Mouse (Mus musculus) hindbrain, embryonic 14.5 days (tissue): ENCODE measurements around the gene Atp8b4. TPM values are rescaled to one million over a fixed set of nuclear protein-coding genes. Genes with fewer than 3 reads are reported as not detected.
"Not testable (repeated sequence)": the region's sequence is repeated elsewhere in the genome, so short reads cannot be mapped to it uniquely, and the experiment has no call there.

ENCODE experiments used
- ATAC-seq: fragments of 200-750 bp; cut with Nextera tagmentation; 2 replicates; pipeline ENCODE4 v1.8.0; 2017; ENCODE audit warnings: moderate number of reproducible peaks, mild to moderate bottlenecking, moderate TSS enrichment, moderate library complexity; ENCODE audit not compliant: low FRiP score
- DNase-seq: peaks from one replicate; pipeline ENCODE4 v3.0.0-alpha.2; 2015; ENCODE audit warnings: low spot score
- H3K27ac ChIP-seq: fragments of 300-500 bp; sonication (generic); 2 replicates; pipeline ENCODE4 v1.5.1; 2014; ENCODE audit warnings: mild to moderate bottlenecking, moderate library complexity
- H3K27me3 ChIP-seq: fragments of 300-500 bp; sonication (generic); 2 replicates; pipeline ENCODE4 v1.6.1; 2014; ENCODE audit warnings: mild to moderate bottlenecking, low read length, mixed read lengths; ENCODE audit not compliant: control insufficient read depth, insufficient read depth
- H3K36me3 ChIP-seq: fragments of 300-500 bp; sonication (generic); replicated peaks from 2 replicates; pipeline ENCODE4 v1.6.1; 2014; ENCODE audit not compliant: control insufficient read depth, insufficient read depth
- H3K4me1 ChIP-seq: fragments of 300-500 bp; sonication (generic); replicated peaks from 2 replicates; pipeline ENCODE4 v1.6.1; 2014; ENCODE audit warnings: antibody characterized with exemption, low read length, mixed read lengths; ENCODE audit not compliant: control insufficient read depth, insufficient read depth
- H3K4me2 ChIP-seq: fragments of 300-500 bp; sonication (generic); replicated peaks from 2 replicates; pipeline ENCODE4 v1.6.1; 2014; ENCODE audit warnings: mild to moderate bottlenecking, moderate library complexity
- H3K4me3 ChIP-seq: fragments of 300-500 bp; sonication (generic); replicated peaks from 2 replicates; pipeline ENCODE4 v1.5.1; 2014; ENCODE audit warnings: mild to moderate bottlenecking, low read length
- H3K9ac ChIP-seq: fragments of 300-500 bp; sonication (generic); 2 replicates; pipeline ENCODE4 v1.6.1; 2014
- H3K9me3 ChIP-seq: fragments of 300-500 bp; sonication (generic); 2 replicates; pipeline ENCODE4 v1.6.1; 2016; ENCODE audit warnings: low read length; ENCODE audit not compliant: control insufficient read depth
- WGBS: fragments of 180-500 bp; shearing (Covaris S2); extraction: QIAGEN DNeasy Blood & Tissue Kit; methylation state at CpG from one replicate; pipeline ENCODE4 v1.1.7; 2014; 5-methylcytosine and 5-hydroxymethylcytosine counted together
- polyA plus RNA-seq: library from polyadenylated mRNA; unstranded; fragments of >200 nt; fragmentation: Nextera tagmentation; extraction: Ambion mirVana; gene quantifications from 2 replicates; pipeline ENCODE4 v1.2.1, GENCODE M21; 2014

Gene Atp8b4
- polyA plus RNA-seq, 1 experiment from 2014 or later = 0.08 TPM

DNA sequence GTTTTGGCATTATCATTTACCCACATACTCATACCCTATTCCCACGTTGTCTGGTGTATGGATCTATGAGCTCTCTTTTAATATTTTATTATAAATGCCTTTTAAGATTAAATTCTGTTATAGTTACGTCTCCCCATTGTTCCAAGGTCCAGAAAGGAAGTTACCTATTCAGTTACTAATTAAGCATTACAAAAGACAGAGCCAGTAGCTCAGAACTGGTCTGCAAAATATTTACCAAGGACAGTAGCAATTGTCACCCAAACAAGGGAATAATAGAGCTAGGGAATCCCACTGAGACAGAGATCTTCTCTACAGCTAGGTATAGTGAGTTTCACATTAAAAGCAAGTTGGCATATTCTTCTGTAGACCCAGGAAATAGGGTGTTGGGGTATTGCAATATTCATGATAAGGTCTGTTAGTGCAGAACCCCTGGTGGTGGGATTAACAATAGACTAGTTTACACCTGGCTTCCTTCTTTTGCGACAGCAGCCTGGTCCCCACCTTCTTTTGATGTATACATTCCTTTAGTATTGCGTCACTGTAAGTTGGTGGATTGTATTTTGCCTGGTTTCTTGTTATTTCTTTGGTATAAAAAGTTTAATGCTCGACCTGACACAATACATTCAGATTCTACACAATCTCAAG, 22.7 kb upstream of the Atp8b4 start:
- not testable (repeated sequence) for H3K4me3 ChIP-seq, H3K27ac ChIP-seq, H3K36me3 ChIP-seq, H3K4me1 ChIP-seq, H3K9ac ChIP-seq, DNase-seq, ATAC-seq, H3K9me3 ChIP-seq, H3K27me3 ChIP-seq, H3K4me2 ChIP-seq
- 60% methylated on average over 5 of the region's 5 CpGs for WGBS

DNA sequence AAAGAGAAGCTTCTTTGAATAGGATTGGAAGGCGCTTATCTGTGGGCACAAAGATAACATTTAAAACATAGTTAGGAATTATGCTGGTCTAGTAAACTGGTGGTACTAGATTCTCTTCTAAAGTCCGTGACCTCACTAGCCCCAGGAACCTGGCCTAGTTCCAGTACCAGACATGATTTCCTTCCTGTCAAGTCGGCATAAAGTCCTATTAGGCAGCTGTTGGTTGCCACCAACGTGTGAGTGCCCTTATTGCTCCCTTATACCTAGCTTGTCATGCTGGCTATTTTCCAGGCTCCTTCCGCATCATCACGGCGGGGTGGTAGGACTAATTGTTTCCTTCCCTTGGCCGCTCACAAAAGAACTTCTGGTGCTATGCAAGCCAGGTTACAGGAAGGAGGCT, 21.6 kb upstream of the Atp8b4 start:
- Histone ChIP-seq H3K27ac (no peak overlapping the region), H3K4me2 (no peak overlapping the region), H3K36me3 (no peaks in the 10 kb centered on the region), H3K4me1 (no peaks in the 10 kb centered on the region), H3K4me3 (no peak overlapping the region), H3K9me3 (no peaks in the 10 kb centered on the region), H3K9ac (no peak overlapping the region), H3K27me3 (no peaks in the 10 kb centered on the region)
- ATAC-seq (no peak), DNase-seq (no peak)
- WGBS = 67% methylated on average over 8 of the region's 8 CpGs

DNA sequence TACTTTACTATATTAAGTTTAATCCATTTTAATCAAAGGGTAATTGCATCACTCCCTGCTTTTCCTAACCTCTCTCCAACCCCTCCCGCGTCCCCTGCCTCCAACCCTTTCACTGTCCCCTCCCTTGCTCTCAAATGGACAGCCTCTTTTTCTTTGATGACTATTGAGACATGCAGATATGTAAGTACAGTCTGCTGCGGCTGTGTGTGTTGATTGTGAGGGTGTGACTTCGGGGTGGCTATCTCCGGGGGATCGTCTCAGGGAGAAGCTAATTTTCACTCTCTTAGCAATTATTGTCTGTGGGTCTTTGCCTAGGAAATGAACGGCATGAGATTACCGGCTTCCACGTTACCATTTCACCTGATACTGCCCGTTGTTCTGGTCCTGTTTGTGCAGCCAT, 21.0 kb upstream of the Atp8b4 start:
- no peak overlapping the region for H3K27ac ChIP-seq
- H3K4me3 ChIP-seq = no peak overlapping the region
- H3K4me2 ChIP-seq = no peak overlapping the region
- WGBS = 83% methylated on average over 10 of the region's 10 CpGs
- ATAC-seq (no peak), DNase-seq (no peak)
- H3K9me3 ChIP-seq = no peaks in the 10 kb centered on the region
- H3K9ac ChIP-seq = no peak overlapping the region
- no peaks in the 10 kb centered on the region for H3K4me1 ChIP-seq
- H3K36me3 ChIP-seq = no peaks in the 10 kb centered on the region
- H3K27me3 ChIP-seq = no peaks in the 10 kb centered on the region

DNA sequence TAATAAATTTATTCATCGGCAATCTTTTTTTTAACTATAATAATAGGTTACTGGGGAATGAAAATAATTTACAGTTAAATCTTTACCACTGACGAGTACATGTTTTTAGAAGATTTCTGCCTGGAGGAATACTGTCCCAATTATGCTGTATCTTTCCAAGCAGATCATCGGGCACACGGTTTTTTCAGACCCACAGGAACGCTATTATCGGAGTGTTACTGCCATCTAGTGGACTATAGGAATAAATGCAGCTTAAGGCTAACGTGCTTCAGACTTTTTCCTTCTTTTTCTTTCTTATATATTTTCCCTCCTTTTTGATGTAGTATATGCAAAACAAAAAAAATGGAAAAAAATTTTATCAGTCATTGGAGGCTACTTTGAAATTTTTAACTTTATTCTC, 20.4 kb upstream of the Atp8b4 start:
- DNase-seq (peak; percentile 88), ATAC-seq (0 out of 2 replicates have a peak, but pooled peaks have one; percentile 69)
- Histone ChIP-seq H3K4me1 (no peaks in the 10 kb centered on the region), H3K4me3 (no peak overlapping the region), H3K9ac (no peak overlapping the region), H3K4me2 (no peak overlapping the region), H3K27me3 (no peaks in the 10 kb centered on the region), H3K27ac (no peak overlapping the region), H3K9me3 (no peaks in the 10 kb centered on the region), H3K36me3 (no peaks in the 10 kb centered on the region)
- 14% methylated on average over 7 of the region's 7 CpGs for WGBS

DNA sequence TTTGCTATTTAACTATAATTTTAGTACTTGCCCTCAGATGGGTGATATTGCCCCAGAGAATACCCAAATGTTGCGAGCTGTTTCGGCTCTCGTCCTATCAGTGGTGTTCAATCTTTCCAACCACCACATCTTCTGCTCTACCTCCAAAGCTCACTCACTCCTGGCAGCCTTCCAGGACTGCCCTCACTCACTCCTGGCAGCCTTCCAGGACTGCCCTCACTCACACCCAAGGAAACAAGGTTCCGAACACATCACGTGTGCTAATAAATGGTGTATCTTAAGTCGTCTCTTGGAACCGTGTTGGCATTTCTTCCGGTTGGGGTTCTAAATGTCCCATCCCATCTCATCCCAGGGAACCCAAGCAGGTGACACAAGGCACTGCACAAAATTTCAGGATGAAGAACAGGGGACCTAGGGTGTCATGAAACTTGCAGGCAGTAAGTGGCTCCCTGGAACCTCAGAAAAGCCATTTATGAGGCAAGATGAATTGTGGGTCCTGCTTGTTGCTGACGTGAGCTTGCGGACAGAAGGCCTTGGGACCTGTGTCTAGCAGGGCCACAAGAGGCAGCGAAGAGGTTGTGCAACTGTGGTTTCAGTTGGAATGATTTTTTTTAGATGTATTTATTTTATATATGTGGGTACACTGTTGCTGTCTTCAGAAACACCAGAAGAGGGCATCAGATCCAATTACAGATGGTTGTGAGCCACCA, 19.6 kb upstream of the Atp8b4 start:
- no peak for DNase-seq
- H3K36me3 ChIP-seq = no peaks in the 10 kb centered on the region
- H3K4me2 ChIP-seq = no peak overlapping the region
- H3K27ac ChIP-seq = no peak overlapping the region
- ATAC-seq = no peak
- H3K27me3 ChIP-seq = no peaks in the 10 kb centered on the region
- H3K4me1 ChIP-seq = no peaks in the 10 kb centered on the region
- WGBS = 82% methylated on average over 11 of the region's 11 CpGs
- H3K4me3 ChIP-seq = no peak overlapping the region
- H3K9ac ChIP-seq = no peak overlapping the region
- no peaks in the 10 kb centered on the region for H3K9me3 ChIP-seq

DNA sequence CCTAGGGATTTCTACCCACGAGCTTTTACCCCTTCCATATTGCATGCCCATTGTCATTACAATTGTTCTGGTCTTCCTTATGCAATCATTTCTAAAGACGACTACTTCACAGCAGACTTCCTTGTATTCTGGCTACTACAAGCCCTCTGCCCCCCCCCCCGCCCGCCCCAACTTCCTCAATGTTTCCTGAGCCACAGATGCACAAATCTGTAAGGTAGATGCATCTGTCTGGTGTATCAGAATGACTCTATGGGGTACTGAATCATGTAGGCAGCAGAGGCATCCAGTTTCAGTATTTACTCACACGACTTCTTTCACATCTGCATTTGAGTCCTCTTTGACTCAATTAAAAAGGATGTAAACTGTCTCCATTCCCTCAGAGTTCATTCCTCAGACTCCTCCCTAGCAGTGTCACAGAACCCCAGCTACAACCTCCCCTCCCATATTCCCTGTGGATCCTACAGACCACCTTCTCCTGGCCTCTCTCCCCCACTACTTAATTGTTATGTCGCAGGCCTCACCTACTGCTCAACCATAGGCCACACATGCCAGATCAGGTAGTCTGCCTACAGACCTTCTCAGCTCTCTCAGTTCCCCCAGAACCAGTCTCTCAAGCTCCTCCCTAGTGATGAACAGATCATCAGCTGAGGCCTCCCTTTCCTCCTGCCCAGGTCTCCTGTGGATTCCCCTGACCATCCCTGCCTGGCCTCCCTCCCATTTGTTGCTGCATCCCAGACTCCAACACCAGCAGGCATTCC, 14.8 kb upstream of the Atp8b4 start:
- Histone ChIP-seq H3K4me2 (no peak overlapping the region), H3K9ac (no peak overlapping the region), H3K27ac (no peak overlapping the region), H3K4me1 (no peaks in the 10 kb centered on the region), H3K36me3 (no peaks in the 10 kb centered on the region), H3K4me3 (no peak overlapping the region), H3K9me3 (no peaks in the 10 kb centered on the region), H3K27me3 (no peaks in the 10 kb centered on the region)
- DNase-seq = no peak
- no peak for ATAC-seq
- WGBS = 81% methylated on average over 6 of the region's 6 CpGs

DNA sequence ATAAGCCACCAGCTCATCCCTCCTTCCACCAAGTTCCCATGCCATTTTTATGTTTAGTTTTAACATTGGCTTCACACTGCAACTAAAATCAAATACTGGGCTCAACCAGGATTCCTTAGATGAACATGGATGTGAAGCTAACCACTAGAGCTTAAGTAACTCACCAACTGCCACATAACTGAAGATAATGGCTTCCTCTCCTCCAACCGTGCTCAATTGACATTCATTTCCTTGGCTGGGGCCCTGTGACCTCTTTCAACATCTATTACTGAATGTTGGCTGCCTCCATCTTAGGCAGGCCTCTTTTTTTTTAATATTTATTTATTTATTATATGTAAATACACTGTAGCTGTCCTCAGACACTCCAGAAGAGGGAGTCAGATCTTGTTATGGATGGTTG, 7.8 kb upstream of the Atp8b4 start:
- WGBS = 70% methylated on average over 1 of the region's 1 CpGs
- Histone ChIP-seq H3K4me3 (no peak overlapping the region), H3K4me1 (no peaks in the 10 kb centered on the region), H3K4me2 (no peak overlapping the region), H3K9me3 (no peaks in the 10 kb centered on the region), H3K36me3 (no peaks in the 10 kb centered on the region), H3K27me3 (no peaks in the 10 kb centered on the region), H3K9ac (no peak overlapping the region), H3K27ac (no peak overlapping the region)
- DNase-seq (no peak), ATAC-seq (no peak)

DNA sequence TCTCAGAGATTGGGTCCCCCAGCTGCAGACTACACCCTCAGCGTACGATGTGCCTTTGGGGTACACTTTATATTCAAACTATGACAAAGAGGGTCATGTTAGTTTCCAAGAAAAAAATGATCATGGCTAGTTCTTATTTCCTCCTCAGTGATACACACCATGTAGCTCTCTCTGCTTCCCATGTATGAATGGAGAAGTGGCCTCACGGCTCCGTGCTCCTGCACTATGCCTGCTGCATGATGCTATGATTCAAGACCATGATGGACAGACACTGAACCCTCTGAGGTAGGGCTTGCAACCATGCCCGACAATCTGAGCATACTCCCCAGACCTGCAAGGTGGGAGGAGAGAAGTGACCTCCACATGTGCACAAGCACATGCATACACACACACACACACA, 7.0 kb upstream of the Atp8b4 start:
- WGBS = 93% methylated on average over 5 of the region's 5 CpGs
- no peak overlapping the region for H3K27ac ChIP-seq
- no peak for ATAC-seq
- H3K9ac ChIP-seq = no peak overlapping the region
- no peaks in the 10 kb centered on the region for H3K36me3 ChIP-seq
- no peak for DNase-seq
- H3K9me3 ChIP-seq = no peaks in the 10 kb centered on the region
- no peaks in the 10 kb centered on the region for H3K27me3 ChIP-seq
- no peak overlapping the region for H3K4me3 ChIP-seq
- no peaks in the 10 kb centered on the region for H3K4me1 ChIP-seq
- H3K4me2 ChIP-seq = no peak overlapping the region

DNA sequence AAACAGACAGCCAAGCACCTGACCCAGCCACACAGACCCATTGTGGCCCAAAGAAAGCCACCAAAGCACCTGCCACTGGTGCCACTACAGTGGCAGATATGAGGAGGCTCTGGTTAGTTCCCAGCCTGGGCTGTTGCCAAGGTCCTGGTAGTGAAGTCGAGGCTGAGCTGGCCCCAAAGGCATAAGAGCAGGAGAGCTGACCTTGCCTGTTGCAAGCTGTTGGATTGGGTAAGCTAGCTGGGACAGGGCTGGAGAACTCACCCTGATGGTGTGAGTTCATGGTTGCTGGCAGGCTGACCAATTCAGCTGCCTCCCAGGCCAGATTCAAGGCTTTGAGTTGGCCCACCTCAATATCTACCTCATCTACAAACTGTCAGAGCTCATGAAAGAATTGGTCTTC, 4.7 kb upstream of the Atp8b4 start:
- WGBS = 85% methylated on average over 1 of the region's 1 CpGs
- no peaks in the 10 kb centered on the region for H3K4me1 ChIP-seq
- DNase-seq (no peak), ATAC-seq (no peak)
- H3K4me2 ChIP-seq = no peak overlapping the region
- no peak overlapping the region for H3K27ac ChIP-seq
- no peak overlapping the region for H3K9ac ChIP-seq
- no peaks in the 10 kb centered on the region for H3K36me3 ChIP-seq
- H3K27me3 ChIP-seq = no peaks in the 10 kb centered on the region
- no peaks in the 10 kb centered on the region for H3K9me3 ChIP-seq
- no peak overlapping the region for H3K4me3 ChIP-seq
